Mouse (Mus musculus): Measurements from ENCODE around the gene Id2. TPM values are rescaled to one million over a fixed set of nuclear protein-coding genes. Genes with fewer than 3 reads are reported as not detected.

Gene Id2
- total and polyA plus RNA-seq, 3 experiments, result 9.3 to 26.7 (median 11.9) TPM

DNA sequence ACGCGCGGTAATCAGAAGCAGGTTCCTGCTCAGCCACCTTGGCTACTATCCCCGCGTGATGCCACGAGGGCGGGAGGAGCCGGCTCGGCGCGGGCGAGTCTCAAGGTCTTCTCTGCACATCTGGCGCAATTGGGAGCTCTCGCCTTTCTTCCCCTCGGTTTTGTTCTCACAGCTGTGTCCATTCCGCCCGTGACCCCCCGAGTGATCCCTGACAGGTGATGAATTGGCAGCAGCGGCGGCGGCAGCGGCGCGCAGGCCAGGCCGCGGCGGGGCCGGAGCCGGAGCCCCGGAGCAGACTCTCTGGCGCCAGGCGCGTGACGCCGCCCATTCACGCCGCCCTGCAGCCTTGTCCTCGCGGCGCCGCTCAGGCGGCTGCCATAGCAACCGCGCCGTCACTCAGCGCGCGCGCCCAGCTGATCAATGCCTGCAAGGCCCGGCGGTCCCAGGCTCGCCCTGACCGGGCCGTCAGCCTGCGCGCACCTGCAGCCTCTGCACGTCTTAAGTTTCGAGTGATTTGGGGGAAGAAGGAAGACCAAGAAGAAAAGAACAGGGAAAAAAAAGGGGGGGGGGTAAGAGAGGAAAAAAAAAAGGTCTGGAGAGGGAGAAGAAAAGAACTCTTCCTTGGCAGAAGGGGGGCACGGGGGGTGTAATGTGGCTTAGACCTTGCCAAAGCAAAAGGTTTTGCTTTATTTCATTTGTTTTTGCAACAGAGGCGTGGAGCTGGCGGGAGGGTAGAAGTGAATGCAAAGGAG lies 1.8 kb upstream of the Id2 start:
- Histone ChIP-seq H3K79me2 (replicated peaks; ENCODE audit: control insufficient read depth, insufficient read depth, low read length) (no peaks in the 10 kb centered on the region), H3K27me3 (ENCODE audit: control insufficient read depth, insufficient read depth, low read length) (no peaks in the 10 kb centered on the region), H3K9ac (ENCODE audit: low read depth, low read length) (peak overlapping the region; percentile 64), H3K27ac (peak overlapping the region; percentile 98), H3K36me3 (ENCODE audit: control insufficient read depth, insufficient read depth, low read length) (no peaks in the 10 kb centered on the region), H3K4me3 (peak overlapping the region; percentile 63), H3K4me1 (ENCODE audit: control insufficient read depth, insufficient read depth, low read length) (no peaks in the 10 kb centered on the region)
- DNase-seq, result peak; percentile 96 to 98
- intact Hi-C loops (cut with DNase I), result loop anchor here (10.0 kb wide), 3 partner anchors 436 to 1346 kb away; partner anchors contain the start of gene Rnf144a
- TF ChIP-seq CTCF (IDR thresholded peaks at IDR 0.05) (no peak), EP300 (IDR thresholded peaks at IDR 0.05; ENCODE audit: insufficient read depth, low read depth, low read length) (0 out of 2 replicates have a peak, but pooled peaks have one; percentile 6), POLR2A (IDR thresholded peaks at IDR 0.05; ENCODE audit: insufficient read depth, low read depth, low read length) (peak; percentile 48)
- WGBS, result under 1% methylated on average over 61 of the region's 61 CpGs

GRCm38 (mm10) chr12:25098161-25098550 lies 1.2 kb upstream of the Id2 start:
- no peaks in the 10 kb centered on the region for H3K27me3 ChIP-seq (ENCODE audit: control insufficient read depth, insufficient read depth, low read length)
- peak overlapping the region; percentile 98 for H3K27ac ChIP-seq
- DNase-seq, result no peak
- TF ChIP-seq EP300 (IDR thresholded peaks at IDR 0.05; ENCODE audit: insufficient read depth, low read depth, low read length) (no peak), POLR2A (IDR thresholded peaks at IDR 0.05; ENCODE audit: insufficient read depth, low read depth, low read length) (no peak), CTCF (IDR thresholded peaks at IDR 0.05) (no peak)
- 15% methylated on average over 10 of the region's 10 CpGs for WGBS
- intact Hi-C loops (cut with DNase I), result loop anchor here (10.0 kb wide), 3 partner anchors 437 to 1347 kb away; partner anchors contain the start of gene Rnf144a
- H3K4me1 ChIP-seq (ENCODE audit: control insufficient read depth, insufficient read depth, low read length), result no peaks in the 10 kb centered on the region
- no peaks in the 10 kb centered on the region for H3K36me3 ChIP-seq (ENCODE audit: control insufficient read depth, insufficient read depth, low read length)
- peak overlapping the region; percentile 63 for H3K4me3 ChIP-seq
- peak overlapping the region; percentile 64 for H3K9ac ChIP-seq (ENCODE audit: low read depth, low read length)
- no peaks in the 10 kb centered on the region for H3K79me2 ChIP-seq (replicated peaks; ENCODE audit: control insufficient read depth, insufficient read depth, low read length)

DNA sequence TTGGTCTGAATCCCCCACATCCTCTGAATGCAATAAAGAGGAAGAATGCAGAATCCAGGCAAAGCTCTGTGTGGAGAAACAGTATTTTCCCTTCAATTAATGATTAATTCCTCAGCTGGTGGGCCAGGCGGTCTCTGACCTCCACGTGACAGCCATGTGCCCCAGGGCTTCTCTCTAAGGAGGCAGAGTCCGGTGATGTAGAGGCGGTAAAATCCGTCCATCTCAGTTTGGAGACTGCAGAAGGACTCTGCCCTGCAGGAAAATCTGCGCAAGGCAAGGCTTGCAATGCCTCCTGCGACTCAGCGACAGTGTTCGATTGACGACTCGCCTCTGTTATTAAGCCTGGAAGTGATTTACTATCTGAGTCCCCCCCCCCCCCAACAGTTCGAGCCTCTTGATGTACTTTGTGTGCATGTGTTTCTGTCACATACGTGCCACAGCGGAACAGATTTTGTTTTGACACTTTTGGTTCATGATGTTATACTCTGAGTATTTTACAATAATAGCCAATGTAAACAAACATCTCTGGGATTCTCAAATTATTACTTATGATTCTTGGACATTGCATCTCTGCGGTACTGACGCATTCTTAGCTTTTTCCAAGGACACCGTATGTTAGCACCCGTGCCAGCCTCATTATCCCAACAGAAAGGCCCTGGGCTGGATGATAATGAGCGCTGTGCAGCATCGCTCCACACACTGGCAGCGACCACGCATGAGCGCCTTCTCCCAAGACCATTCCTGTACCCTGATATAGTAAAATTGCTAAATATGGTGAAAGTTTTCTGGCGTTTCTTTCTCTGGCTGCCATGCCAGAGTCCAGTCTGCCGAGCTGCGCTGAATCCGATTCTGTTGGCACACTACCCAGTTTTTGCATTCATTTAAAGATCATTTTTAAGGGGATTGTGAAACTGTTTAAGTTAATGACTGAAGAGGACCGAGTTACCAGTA lies 545 bp upstream of the Id2 start:
- Histone ChIP-seq H3K4me1 (ENCODE audit: control insufficient read depth, insufficient read depth, low read length) (no peaks in the 10 kb centered on the region), H3K36me3 (ENCODE audit: control insufficient read depth, insufficient read depth, low read length) (no peaks in the 10 kb centered on the region), H3K27ac (peak overlapping the region; percentile 98), H3K9ac (ENCODE audit: low read depth, low read length) (no peak overlapping the region), H3K4me3 (peak overlapping the region; percentile 19), H3K79me2 (replicated peaks; ENCODE audit: control insufficient read depth, insufficient read depth, low read length) (no peaks in the 10 kb centered on the region), H3K27me3 (ENCODE audit: control insufficient read depth, insufficient read depth, low read length) (no peaks in the 10 kb centered on the region)
- TF ChIP-seq EP300 (IDR thresholded peaks at IDR 0.05; ENCODE audit: insufficient read depth, low read depth, low read length) (no peak), CTCF (IDR thresholded peaks at IDR 0.05) (no peak), POLR2A (IDR thresholded peaks at IDR 0.05; ENCODE audit: insufficient read depth, low read depth, low read length) (no peak)
- DNase-seq, result peak; percentile 43 to 48
- WGBS, result 56% methylated on average over 28 of the region's 28 CpGs
- intact Hi-C loops (cut with DNase I), result loop anchor here (10.0 kb wide), 3 partner anchors 437 to 1347 kb away; partner anchors contain the start of gene Rnf144a

GRCm38 (mm10) chr12:25096640-25097051 lies 294 bp downstream of the Id2 start:
- peak overlapping the region; percentile 98 for H3K27ac ChIP-seq
- 16% methylated on average over 15 of the region's 15 CpGs for WGBS
- H3K9ac ChIP-seq (ENCODE audit: low read depth, low read length), result peak overlapping the region; percentile 73
- no peak for DNase-seq
- no peaks in the 10 kb centered on the region for H3K27me3 ChIP-seq (ENCODE audit: control insufficient read depth, insufficient read depth, low read length)
- peak overlapping the region; percentile 77 for H3K4me3 ChIP-seq
- intact Hi-C loops (cut with DNase I), result loop anchor here (10.0 kb wide), 3 partner anchors 438 to 1348 kb away; partner anchors contain the start of gene Rnf144a
- no peaks in the 10 kb centered on the region for H3K4me1 ChIP-seq (ENCODE audit: control insufficient read depth, insufficient read depth, low read length)
- TF ChIP-seq EP300 (IDR thresholded peaks at IDR 0.05; ENCODE audit: insufficient read depth, low read depth, low read length) (no peak), POLR2A (IDR thresholded peaks at IDR 0.05; ENCODE audit: insufficient read depth, low read depth, low read length) (no peak), CTCF (IDR thresholded peaks at IDR 0.05) (no peak)
- no peaks in the 10 kb centered on the region for H3K79me2 ChIP-seq (replicated peaks; ENCODE audit: control insufficient read depth, insufficient read depth, low read length)
- H3K36me3 ChIP-seq (ENCODE audit: control insufficient read depth, insufficient read depth, low read length), result no peaks in the 10 kb centered on the region

DNA sequence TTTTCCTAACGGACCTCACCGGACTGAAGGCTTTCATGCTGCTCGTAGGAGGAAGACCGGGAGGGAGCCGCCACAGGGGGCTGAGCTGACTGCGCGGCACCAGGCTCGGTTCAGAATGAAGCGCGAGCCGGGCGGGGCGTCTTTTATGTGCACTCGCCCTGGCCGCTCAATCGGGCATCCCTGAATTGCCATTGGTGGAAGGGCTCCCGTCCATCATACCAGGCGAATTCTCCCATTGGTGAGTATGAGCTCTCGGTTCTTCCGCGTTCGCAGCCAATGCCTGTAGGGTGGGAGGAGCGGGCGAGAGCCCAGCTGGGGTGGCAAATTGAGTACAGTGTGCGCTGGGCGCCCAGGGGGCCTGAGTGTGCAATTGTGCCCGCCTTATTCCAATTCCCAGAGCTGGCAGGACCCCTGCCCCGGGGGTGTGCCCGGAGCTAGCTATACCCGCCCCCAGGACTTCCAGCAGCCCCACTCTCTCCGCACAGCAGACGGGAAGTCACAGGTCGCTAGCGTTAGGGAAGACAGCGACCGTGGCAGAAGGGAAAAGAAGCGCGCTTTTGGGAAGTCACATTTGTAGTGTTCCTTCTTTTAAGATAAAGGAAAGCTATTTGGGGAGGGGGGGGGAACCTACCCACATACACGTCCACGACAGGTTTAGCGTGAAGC lies 833 bp downstream of the Id2 start:
- H3K27ac ChIP-seq, result peak overlapping the region; percentile 98
- TF ChIP-seq EP300 (IDR thresholded peaks at IDR 0.05; ENCODE audit: insufficient read depth, low read depth, low read length) (no peak; the same call in 1 of the 2 replicates), CTCF (IDR thresholded peaks at IDR 0.05) (peak; percentile 35; the same call in 1 of the 2 replicates), POLR2A (IDR thresholded peaks at IDR 0.05; ENCODE audit: insufficient read depth, low read depth, low read length) (peak; percentile 95)
- no peaks in the 10 kb centered on the region for H3K36me3 ChIP-seq (ENCODE audit: control insufficient read depth, insufficient read depth, low read length)
- H3K27me3 ChIP-seq (ENCODE audit: control insufficient read depth, insufficient read depth, low read length), result no peaks in the 10 kb centered on the region
- no peaks in the 10 kb centered on the region for H3K4me1 ChIP-seq (ENCODE audit: control insufficient read depth, insufficient read depth, low read length)
- DNase-seq, result peak; percentile 97 to 99
- peak overlapping the region; percentile 73 for H3K9ac ChIP-seq (ENCODE audit: low read depth, low read length)
- H3K79me2 ChIP-seq (replicated peaks; ENCODE audit: control insufficient read depth, insufficient read depth, low read length), result no peaks in the 10 kb centered on the region
- under 1% methylated on average over 41 of the region's 41 CpGs for WGBS
- intact Hi-C loops (cut with DNase I), result loop anchor here (1.0 to 10.0 kb wide), 5 partner anchors 23 to 1349 kb away; partner anchors contain the start of gene Rnf144a
- peak overlapping the region; percentile 77 for H3K4me3 ChIP-seq

Data from heart, adult 2 months (tissue).